Mouse (Mus musculus) midbrain, embryonic 14.5 days (tissue): Measurements from ENCODE around the gene Gna14. TPM values are rescaled to one million over a fixed set of nuclear protein-coding genes. Genes with fewer than 3 reads are reported as not detected.
A peak's percentile ranks its signal among the peaks of the same experiment; 100 is the strongest.

Source experiments
- ATAC-seq: fragments of 200-750 bp; cut with Nextera tagmentation; 2 replicates; pipeline ENCODE4 v1.8.0; 2017; ENCODE audit warnings: moderate number of reproducible peaks, moderate library complexity; ENCODE audit not compliant: low FRiP score, low TSS enrichment
- DNase-seq: peaks from one replicate; pipeline ENCODE4 v3.0.0-alpha.2; 2015
- H3K27ac ChIP-seq: fragments of 300-500 bp; sonication (generic); replicated peaks from 2 replicates; pipeline ENCODE4 v1.5.1; 2014; ENCODE audit warnings: mild to moderate bottlenecking, low read depth, low read length, moderate library complexity
- H3K27me3 ChIP-seq: fragments of 300-500 bp; sonication (generic); 2 replicates; pipeline ENCODE4 v1.6.1; 2014; ENCODE audit warnings: low read length, control low read depth, mixed read lengths; ENCODE audit not compliant: control insufficient read depth, insufficient read depth
- H3K36me3 ChIP-seq: fragments of 300-500 bp; sonication (generic); 2 replicates; pipeline ENCODE4 v1.6.1; 2014; ENCODE audit warnings: low read length, control low read depth; ENCODE audit not compliant: control insufficient read depth, insufficient read depth
- H3K4me1 ChIP-seq: fragments of 300-500 bp; sonication (generic); 2 replicates; pipeline ENCODE4 v1.6.1; 2014; ENCODE audit warnings: mild to moderate bottlenecking, antibody characterized with exemption, low read length, control low read depth; ENCODE audit not compliant: control insufficient read depth, insufficient read depth
- H3K4me2 ChIP-seq: fragments of 300-500 bp; sonication (generic); 2 replicates; pipeline ENCODE4 v1.6.1; 2014; ENCODE audit warnings: mild to moderate bottlenecking, low read length, moderate library complexity
- H3K4me3 ChIP-seq: fragments of 300-500 bp; sonication (generic); replicated peaks from 2 replicates; pipeline ENCODE4 v1.5.1; 2014; ENCODE audit warnings: low read depth, low read length
- H3K9ac ChIP-seq: fragments of 300-500 bp; sonication (generic); replicated peaks from 2 replicates; pipeline ENCODE4 v1.6.1; 2014; ENCODE audit warnings: mild to moderate bottlenecking, low read length, moderate library complexity
- H3K9me3 ChIP-seq: fragments of 300-500 bp; sonication (generic); 2 replicates; pipeline ENCODE4 v1.6.1; 2016; ENCODE audit warnings: low read length, control low read depth, mixed read lengths; ENCODE audit not compliant: control insufficient read depth
- WGBS: fragments of 180-500 bp; shearing (Covaris S2); extraction: QIAGEN DNeasy Blood & Tissue Kit; methylation state at CpG from one replicate; pipeline ENCODE4 v1.1.7; 2014; 5-methylcytosine and 5-hydroxymethylcytosine counted together
- polyA plus RNA-seq: library from polyadenylated mRNA; unstranded; fragments of >200 nt; fragmentation: Nextera tagmentation; extraction: Ambion mirVana; gene quantifications from 2 replicates; pipeline ENCODE4 v1.2.1, GENCODE M21; 2014

Gene Gna14
- polyA plus RNA-seq, 1 experiment from 2014 or later = 0.25 TPM

DNA sequence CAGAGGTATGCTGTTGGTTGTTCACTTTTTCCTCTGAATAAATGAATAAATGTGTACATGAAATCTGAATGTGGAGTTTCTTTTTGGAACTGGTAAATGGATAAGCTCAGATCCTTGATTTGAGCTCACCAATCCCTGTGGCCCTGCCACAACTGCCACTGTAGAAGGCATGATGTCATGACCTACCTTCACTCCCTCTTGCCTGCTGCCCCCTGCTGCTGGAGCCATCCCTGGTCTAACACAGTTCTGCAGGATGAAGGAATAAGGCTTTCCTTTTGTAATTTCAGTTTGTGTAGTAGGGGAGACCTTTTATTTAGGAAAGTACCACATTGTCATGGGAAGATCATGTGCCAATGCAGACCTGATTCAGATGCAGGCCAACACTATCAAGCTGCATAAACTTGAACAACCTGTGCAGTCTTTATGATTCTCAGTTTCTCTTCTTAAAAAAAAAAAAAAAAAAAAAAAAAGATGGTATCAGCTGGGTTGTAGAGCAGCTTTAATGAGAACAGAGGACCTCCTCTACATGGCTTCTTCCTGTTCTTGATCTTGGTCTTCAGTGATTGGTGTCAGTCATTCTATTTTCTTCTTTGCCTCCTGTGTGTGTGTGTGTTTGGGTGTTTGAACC lies 93.8 kb downstream of the Gna14 start:
- no peaks in the 10 kb centered on the region for H3K9me3 ChIP-seq
- no peaks in the 10 kb centered on the region for H3K36me3 ChIP-seq
- no peaks in the 10 kb centered on the region for H3K4me1 ChIP-seq
- H3K27ac ChIP-seq = no peak overlapping the region
- H3K4me2 ChIP-seq = no peak overlapping the region
- H3K4me3 ChIP-seq = no peak overlapping the region
- H3K27me3 ChIP-seq = no peaks in the 10 kb centered on the region
- DNase-seq (no peak), ATAC-seq (no peak)
- no peak overlapping the region for H3K9ac ChIP-seq

- no peak overlapping the region for H3K4me3 ChIP-seq
- DNase-seq (no peak), ATAC-seq (no peak)
- no peaks in the 10 kb centered on the region for H3K9me3 ChIP-seq
- no peaks in the 10 kb centered on the region for H3K4me1 ChIP-seq
- H3K36me3 ChIP-seq = no peaks in the 10 kb centered on the region
- H3K4me2 ChIP-seq = no peak overlapping the region
- no peak overlapping the region for H3K27ac ChIP-seq
- no peak overlapping the region for H3K9ac ChIP-seq
- 84% methylated on average over 4 of the region's 4 CpGs for WGBS
- H3K27me3 ChIP-seq = no peaks in the 10 kb centered on the region
These were observed 94.4 kb downstream of the Gna14 start for GRCm38 (mm10) chr19:16529999-16530398.

- H3K27me3 ChIP-seq = no peaks in the 10 kb centered on the region
- DNase-seq (no peak), ATAC-seq (no peak)
- WGBS = 88% methylated on average over 2 of the region's 2 CpGs
- H3K4me2 ChIP-seq = no peak overlapping the region
- H3K36me3 ChIP-seq = no peaks in the 10 kb centered on the region
- no peaks in the 10 kb centered on the region for H3K4me1 ChIP-seq
- H3K27ac ChIP-seq = no peak overlapping the region
- no peaks in the 10 kb centered on the region for H3K9me3 ChIP-seq
- no peak overlapping the region for H3K4me3 ChIP-seq
- no peak overlapping the region for H3K9ac ChIP-seq
These were observed 98.7 kb downstream of the Gna14 start for GRCm38 (mm10) chr19:16534311-16534710.

DNA sequence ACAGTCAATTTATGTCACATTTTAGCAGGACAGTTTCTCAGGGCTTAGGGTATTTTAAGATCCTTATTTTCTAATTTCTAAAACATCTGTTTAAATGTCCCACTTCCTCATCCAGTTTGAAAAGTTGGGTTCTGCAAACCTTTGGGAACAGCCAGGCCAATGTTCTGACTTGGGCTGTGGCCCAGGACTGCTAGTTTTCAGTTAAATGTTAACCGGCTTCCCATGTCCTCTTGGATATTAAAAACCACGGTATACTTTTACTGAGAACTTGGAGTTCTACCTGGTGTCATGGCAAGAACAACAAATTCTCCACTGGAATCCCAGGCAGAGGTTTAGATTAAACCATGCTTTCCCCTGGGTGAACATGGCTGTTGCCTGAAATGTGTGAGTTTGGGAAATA lies 102.9 kb downstream of the Gna14 start:
- Histone ChIP-seq H3K4me2 (no peak overlapping the region), H3K36me3 (no peaks in the 10 kb centered on the region), H3K27ac (no peak overlapping the region), H3K4me3 (no peak overlapping the region), H3K9me3 (no peaks in the 10 kb centered on the region), H3K9ac (no peak overlapping the region), H3K27me3 (no peaks in the 10 kb centered on the region), H3K4me1 (no peaks in the 10 kb centered on the region)
- WGBS = 88% methylated on average over 2 of the region's 2 CpGs
- no peak for ATAC-seq
- no peak for DNase-seq

- Histone ChIP-seq H3K4me1 (no peaks in the 10 kb centered on the region), H3K36me3 (no peaks in the 10 kb centered on the region), H3K27me3 (no peaks in the 10 kb centered on the region), H3K9me3 (no peaks in the 10 kb centered on the region), H3K27ac (no peak overlapping the region), H3K4me2 (no peak overlapping the region), H3K9ac (no peak overlapping the region), H3K4me3 (no peak overlapping the region)
- no peak for ATAC-seq
- no peak for DNase-seq
- 90% methylated on average over 4 of the region's 4 CpGs for WGBS
These were observed 108.1 kb downstream of the Gna14 start for GRCm38 (mm10) chr19:16543688-16544087.

DNA sequence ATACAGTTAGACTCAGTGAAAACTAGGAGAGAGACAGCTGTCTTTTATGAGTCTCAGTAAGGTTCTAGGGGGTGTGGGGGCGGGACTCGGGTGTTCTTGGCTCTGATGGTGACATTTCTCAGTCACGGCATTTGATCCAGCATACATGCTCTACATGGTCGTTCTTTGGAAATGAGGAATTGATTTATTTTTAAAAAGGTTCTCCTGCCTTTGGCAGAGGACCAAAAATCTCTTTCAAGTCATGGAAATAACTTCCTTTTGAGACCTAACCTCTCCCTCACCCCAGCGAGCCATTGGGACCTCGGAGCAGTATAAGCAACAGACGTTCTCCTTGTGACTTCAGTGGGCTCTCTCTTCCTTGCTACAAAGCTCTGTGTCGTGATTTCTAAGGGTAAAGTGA lies 121.4 kb downstream of the Gna14 start:
- DNase-seq (peak; percentile 7), ATAC-seq (no peak)
- no peak overlapping the region for H3K9ac ChIP-seq
- no peaks in the 10 kb centered on the region for H3K27me3 ChIP-seq
- H3K36me3 ChIP-seq = no peaks in the 10 kb centered on the region
- WGBS = 76% methylated on average over 8 of the region's 8 CpGs
- no peaks in the 10 kb centered on the region for H3K9me3 ChIP-seq
- no peaks in the 10 kb centered on the region for H3K4me1 ChIP-seq
- no peak overlapping the region for H3K4me3 ChIP-seq
- H3K27ac ChIP-seq = no peak overlapping the region
- H3K4me2 ChIP-seq = no peak overlapping the region

- Histone ChIP-seq H3K27ac (no peak overlapping the region), H3K4me3 (no peak overlapping the region), H3K9me3 (no peaks in the 10 kb centered on the region), H3K27me3 (no peaks in the 10 kb centered on the region), H3K9ac (no peak overlapping the region), H3K4me1 (no peaks in the 10 kb centered on the region), H3K4me2 (no peak overlapping the region), H3K36me3 (no peaks in the 10 kb centered on the region)
- ATAC-seq (no peak), DNase-seq (peak; percentile 4)
- 70% methylated on average over 5 of the region's 5 CpGs for WGBS
These were observed 122.4 kb downstream of the Gna14 start for GRCm38 (mm10) chr19:16557971-16558370.

DNA sequence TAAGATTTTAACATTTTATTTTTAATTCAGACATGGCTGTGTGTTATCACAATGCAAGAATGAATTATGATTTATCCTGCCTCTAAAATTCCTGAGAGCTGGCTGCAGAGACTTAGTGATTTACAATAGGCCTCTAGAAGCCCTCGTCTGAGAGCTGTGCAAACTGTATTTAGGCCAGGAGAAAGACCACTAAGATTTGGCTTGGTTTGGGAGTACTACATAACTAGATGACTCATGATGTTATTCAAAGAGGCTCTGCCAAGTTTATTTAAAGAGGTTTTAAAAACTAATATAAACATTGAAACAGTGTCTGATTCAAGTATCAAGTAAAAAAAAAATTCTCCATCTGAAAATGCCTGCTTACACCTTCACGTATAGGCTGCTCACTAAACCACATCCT lies 123.0 kb downstream of the Gna14 start:
- Histone ChIP-seq H3K4me2 (no peak overlapping the region), H3K9ac (no peak overlapping the region), H3K9me3 (no peaks in the 10 kb centered on the region), H3K4me1 (no peaks in the 10 kb centered on the region), H3K36me3 (no peaks in the 10 kb centered on the region), H3K27ac (no peak overlapping the region), H3K27me3 (no peaks in the 10 kb centered on the region), H3K4me3 (no peak overlapping the region)
- DNase-seq = no peak
- ATAC-seq = no peak
- 84% methylated on average over 2 of the region's 2 CpGs for WGBS

GRCm38 (mm10) chr19:16559243-16559896 lies 123.8 kb downstream of the Gna14 start:
- 82% methylated on average over 9 of the region's 9 CpGs for WGBS
- H3K4me1 ChIP-seq = no peaks in the 10 kb centered on the region

More at GRCm38 (mm10) chr19:16559243-16559896, 123.8 kb downstream of the Gna14 start:
- Histone ChIP-seq H3K27ac (no peak overlapping the region), H3K4me2 (no peak overlapping the region), H3K27me3 (no peaks in the 10 kb centered on the region), H3K9ac (no peak overlapping the region), H3K4me3 (no peak overlapping the region), H3K36me3 (no peaks in the 10 kb centered on the region), H3K9me3 (no peaks in the 10 kb centered on the region)
- DNase-seq (no peak), ATAC-seq (no peak)
